Mouse (Mus musculus) hindbrain, postnatal 0 days (tissue): ENCODE measurements at regions not wholly inside any gene's neighbourhood (a gene's known extent, or its start where the extent isn't known, plus 50 kb on each side); places are given as distances from the start of the nearest gene placed in this dataset.

Experiments
- ATAC-seq: fragments of 200-750 bp; cut with Nextera tagmentation; 2 replicates; pipeline ENCODE4 v1.8.0; 2017; ENCODE audit warnings: mild to moderate bottlenecking, moderate TSS enrichment, moderate library complexity
- DNase-seq: peaks from one replicate; pipeline ENCODE4 v3.0.0-alpha.2; 2015; ENCODE audit warnings: low spot score
- H3K27ac ChIP-seq: fragments of 300-500 bp; sonication (generic); 2 replicates; pipeline ENCODE4 v1.5.1; 2014; ENCODE audit warnings: mild to moderate bottlenecking
- H3K27me3 ChIP-seq: fragments of 300-500 bp; sonication (generic); 2 replicates; pipeline ENCODE4 v1.6.1; 2014; ENCODE audit warnings: low read length, mixed read lengths; ENCODE audit not compliant: insufficient read depth
- H3K36me3 ChIP-seq: fragments of 300-500 bp; sonication (generic); 2 replicates; pipeline ENCODE4 v1.6.1; 2014; ENCODE audit warnings: low read length, mixed read lengths; ENCODE audit not compliant: insufficient read depth
- H3K4me1 ChIP-seq: fragments of 300-500 bp; sonication (generic); 2 replicates; pipeline ENCODE4 v1.6.1; 2014; ENCODE audit warnings: antibody characterized with exemption, low read length, mixed read lengths; ENCODE audit not compliant: insufficient read depth
- H3K4me2 ChIP-seq: fragments of 300-500 bp; sonication (generic); 2 replicates; pipeline ENCODE4 v1.6.1; 2014; ENCODE audit warnings: low read depth, mild to moderate bottlenecking, low read length, moderate library complexity, mixed read lengths
- H3K4me3 ChIP-seq: fragments of 300-500 bp; sonication (generic); 2 replicates; pipeline ENCODE4 v1.5.1; 2014; ENCODE audit warnings: low read length
- H3K9ac ChIP-seq: fragments of 300-500 bp; sonication (generic); replicated peaks from 2 replicates; pipeline ENCODE4 v1.6.1; 2014; ENCODE audit warnings: mild to moderate bottlenecking, low read length, moderate library complexity, mixed read lengths
- H3K9me3 ChIP-seq: fragments of 300-500 bp; sonication (generic); 2 replicates; pipeline ENCODE4 v1.6.1; 2016; ENCODE audit warnings: low read length, mixed read lengths
- CTCF ChIP-seq: IDR thresholded peaks from 2 replicates; pipeline ENCODE4 v1.5.1; 2016; ENCODE audit warnings: antibody characterized with exemption, control low read depth, low read depth
- WGBS: fragments of 180-500 bp; shearing (Covaris S2); extraction: QIAGEN DNeasy Blood & Tissue Kit; methylation state at CpG from one replicate; pipeline ENCODE4 v1.1.7; 2014; 5-methylcytosine and 5-hydroxymethylcytosine counted together

- WGBS, result 75% methylated on average over 6 of the region's 6 CpGs
- no peaks in the 10 kb centered on the region for H3K4me1 ChIP-seq
Observed at GRCm38 (mm10) chr5:126680262-126680661, 561.3 kb upstream of the Tmem132c start.

GRCm38 (mm10) chr5:126699314-126699713, 542.3 kb upstream of the Tmem132c start:
- Histone ChIP-seq H3K4me3 (no peak overlapping the region), H3K4me1 (no peaks in the 10 kb centered on the region), H3K9me3 (no peaks in the 10 kb centered on the region), H3K4me2 (no peak overlapping the region), H3K27ac (no peak overlapping the region), H3K27me3 (no peaks in the 10 kb centered on the region), H3K9ac (no peak overlapping the region), H3K36me3 (no peaks in the 10 kb centered on the region)
- DNase-seq (peak; percentile 77), ATAC-seq (no peak)
- WGBS, result 55% methylated on average over 4 of the region's 4 CpGs
- TF ChIP-seq CTCF, result peak; percentile 71

More at GRCm38 (mm10) chr5:126680262-126680661, 561.3 kb upstream of the Tmem132c start:
- no peak for ATAC-seq
- Histone ChIP-seq H3K4me3 (no peak overlapping the region), H3K27me3 (no peaks in the 10 kb centered on the region), H3K9me3 (no peaks in the 10 kb centered on the region), H3K27ac (no peak overlapping the region), H3K9ac (no peak overlapping the region), H3K4me2 (no peak overlapping the region), H3K36me3 (no peaks in the 10 kb centered on the region)
- no peak for DNase-seq
- TF ChIP-seq CTCF, result no peak

GRCm38 (mm10) chr5:126703516-126704282, 537.9 kb upstream of the Tmem132c start:
- H3K4me2 ChIP-seq, result no peak overlapping the region
- no peak overlapping the region for H3K9ac ChIP-seq
- DNase-seq (peak; percentile 10), ATAC-seq (no peak)
- no peak for TF ChIP-seq CTCF
- WGBS, result 67% methylated on average over 8 of the region's 8 CpGs
- no peaks in the 10 kb centered on the region for H3K4me1 ChIP-seq
- H3K27ac ChIP-seq, result no peak overlapping the region
- H3K9me3 ChIP-seq, result no peaks in the 10 kb centered on the region
- no peaks in the 10 kb centered on the region for H3K36me3 ChIP-seq
- H3K4me3 ChIP-seq, result no peak overlapping the region
- H3K27me3 ChIP-seq, result no peaks in the 10 kb centered on the region

GRCm38 (mm10) chr5:126705871-126706270, 535.7 kb upstream of the Tmem132c start:
- Histone ChIP-seq H3K36me3 (no peaks in the 10 kb centered on the region), H3K27me3 (no peaks in the 10 kb centered on the region), H3K9ac (no peak overlapping the region), H3K9me3 (no peaks in the 10 kb centered on the region), H3K4me1 (no peaks in the 10 kb centered on the region), H3K4me3 (no peak overlapping the region), H3K4me2 (no peak overlapping the region), H3K27ac (no peak overlapping the region)
- ATAC-seq (no peak), DNase-seq (no peak)
- TF ChIP-seq CTCF, result no peak
- WGBS, result 59% methylated on average over 11 of the region's 11 CpGs

GRCm38 (mm10) chr5:126706701-126707100, 534.9 kb upstream of the Tmem132c start:
- DNase-seq, result no peak
- Histone ChIP-seq H3K4me1 (no peaks in the 10 kb centered on the region), H3K9ac (no peak overlapping the region), H3K27ac (no peak overlapping the region), H3K9me3 (no peaks in the 10 kb centered on the region), H3K36me3 (no peaks in the 10 kb centered on the region), H3K4me2 (no peak overlapping the region), H3K27me3 (no peaks in the 10 kb centered on the region), H3K4me3 (no peak overlapping the region)
- TF ChIP-seq CTCF, result no peak
- ATAC-seq, result no peak
- WGBS, result 78% methylated on average over 4 of the region's 4 CpGs

- Histone ChIP-seq H3K9me3 (no peaks in the 10 kb centered on the region), H3K9ac (no peak overlapping the region), H3K4me3 (no peak overlapping the region), H3K36me3 (no peaks in the 10 kb centered on the region), H3K4me2 (no peak overlapping the region), H3K27ac (no peak overlapping the region), H3K4me1 (no peaks in the 10 kb centered on the region), H3K27me3 (no peaks in the 10 kb centered on the region)
- no peak for DNase-seq
- ATAC-seq, result no peak
- no peak for TF ChIP-seq CTCF
- WGBS, result 63% methylated on average over 6 of the region's 6 CpGs
Observed at GRCm38 (mm10) chr5:126714672-126715071, 526.9 kb upstream of the Tmem132c start.

- Histone ChIP-seq H3K36me3 (no peaks in the 10 kb centered on the region), H3K27me3 (no peaks in the 10 kb centered on the region), H3K9me3 (no peaks in the 10 kb centered on the region), H3K4me1 (no peaks in the 10 kb centered on the region), H3K27ac (no peak overlapping the region), H3K4me3 (no peak overlapping the region), H3K9ac (no peak overlapping the region), H3K4me2 (no peak overlapping the region)
- TF ChIP-seq CTCF, result no peak; the same call in 1 of the 2 replicates
- 98% methylated on average over 2 of the region's 2 CpGs for WGBS
- ATAC-seq, result no peak
- DNase-seq, result no peak
Observed at GRCm38 (mm10) chr5:126718421-126718820, 523.2 kb upstream of the Tmem132c start.
